Mouse (Mus musculus): ENCODE measurements around the gene Ifna16. TPM values are rescaled to one million over a fixed set of nuclear protein-coding genes. Genes with fewer than 3 reads are reported as not detected.

Ifna16 gene
- polyA plus RNA-seq, 1 experiment from 2014 or later: not detected

DNA sequence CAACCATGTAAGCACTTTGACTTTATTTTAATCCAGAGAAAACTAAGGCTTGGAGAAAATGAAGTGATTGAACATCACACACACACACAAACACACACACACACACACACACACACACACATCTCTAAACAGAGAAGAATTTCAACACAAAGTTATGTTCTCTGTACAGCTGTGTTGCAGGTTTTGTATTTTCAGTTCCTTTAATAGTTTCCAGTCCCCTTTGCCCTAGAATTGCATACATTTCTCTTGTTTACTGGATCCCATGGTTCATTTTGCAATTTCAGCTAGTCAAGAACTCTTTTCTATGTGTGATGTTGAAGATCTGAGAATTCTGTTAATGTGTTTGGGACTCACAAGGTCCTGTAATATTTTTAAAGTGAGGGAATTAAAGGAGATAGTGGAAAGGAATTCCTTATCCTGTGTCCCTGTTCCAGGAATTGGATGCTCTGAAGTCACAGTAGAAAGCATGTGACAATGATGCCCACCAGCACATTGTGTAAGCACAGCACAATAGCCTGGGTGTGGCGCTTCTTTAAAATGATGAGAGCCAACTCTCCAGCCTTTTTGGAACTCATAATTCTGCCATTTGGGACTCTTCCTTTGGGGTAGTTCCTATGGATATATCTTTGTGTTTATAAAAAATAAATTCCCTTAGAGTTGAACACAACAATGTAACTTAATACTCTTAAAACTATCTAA, 30.6 kb upstream of the Ifna16 start:
- no peak overlapping the region for H3K4me2 ChIP-seq (replicated peaks; ENCODE audit: low read depth)
- ATAC-seq: no peak
- H3K27ac ChIP-seq (ENCODE audit: low read depth, low read length): no peak overlapping the region
- TF ChIP-seq CTCF (IDR thresholded peaks at IDR 0.05; ENCODE audit: low read depth): no peak
- no peaks in the 10 kb centered on the region for H3K27me3 ChIP-seq (replicated peaks; ENCODE audit: control insufficient read depth, insufficient read depth, low read length)
- 84% methylated on average over 1 of the region's 1 CpGs for WGBS
- no peak overlapping the region for H3K9ac ChIP-seq (ENCODE audit: low read depth, low read length)
- H3K9me3 ChIP-seq (ENCODE audit: control insufficient read depth): no peaks in the 10 kb centered on the region
- H3K4me3 ChIP-seq (ENCODE audit: low read depth, low read length): no peak overlapping the region
- H3K4me1 ChIP-seq (replicated peaks; ENCODE audit: control insufficient read depth, insufficient read depth, low read length): no peaks in the 10 kb centered on the region
- H3K36me3 ChIP-seq (ENCODE audit: control insufficient read depth, insufficient read depth): no peaks in the 10 kb centered on the region

DNA sequence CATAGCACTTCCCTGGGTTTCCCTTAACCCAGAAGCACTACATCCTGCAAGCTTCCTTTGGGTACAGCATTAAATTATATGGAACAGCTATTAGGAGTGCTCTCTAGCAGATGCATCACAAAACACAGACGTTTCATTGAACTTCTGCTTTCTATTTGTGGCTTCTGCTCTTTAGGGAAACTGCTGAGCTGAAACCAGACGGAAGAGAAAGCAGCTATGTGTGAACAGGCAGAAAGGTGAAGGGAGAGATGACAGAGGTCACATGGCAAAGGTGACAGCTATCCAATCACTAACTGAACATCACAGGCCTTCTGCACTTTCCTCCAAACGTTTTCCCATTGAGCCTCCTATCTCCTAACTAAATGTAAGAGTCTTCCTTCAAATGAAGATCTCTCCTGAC, 29.2 kb upstream of the Ifna16 start:
- no peaks in the 10 kb centered on the region for H3K36me3 ChIP-seq (ENCODE audit: control insufficient read depth, insufficient read depth)
- no peak overlapping the region for H3K4me3 ChIP-seq (ENCODE audit: low read depth, low read length)
- no peak overlapping the region for H3K9ac ChIP-seq (ENCODE audit: low read depth, low read length)
- H3K27ac ChIP-seq (ENCODE audit: low read depth, low read length): no peak overlapping the region
- H3K4me2 ChIP-seq (replicated peaks; ENCODE audit: low read depth): no peak overlapping the region
- ATAC-seq: no peak
- H3K9me3 ChIP-seq (ENCODE audit: control insufficient read depth): no peaks in the 10 kb centered on the region
- H3K27me3 ChIP-seq (replicated peaks; ENCODE audit: control insufficient read depth, insufficient read depth, low read length): no peaks in the 10 kb centered on the region
- TF ChIP-seq CTCF (IDR thresholded peaks at IDR 0.05; ENCODE audit: low read depth): no peak
- H3K4me1 ChIP-seq (replicated peaks; ENCODE audit: control insufficient read depth, insufficient read depth, low read length): no peaks in the 10 kb centered on the region
- WGBS: 45% methylated on average over 3 of the region's 3 CpGs

DNA sequence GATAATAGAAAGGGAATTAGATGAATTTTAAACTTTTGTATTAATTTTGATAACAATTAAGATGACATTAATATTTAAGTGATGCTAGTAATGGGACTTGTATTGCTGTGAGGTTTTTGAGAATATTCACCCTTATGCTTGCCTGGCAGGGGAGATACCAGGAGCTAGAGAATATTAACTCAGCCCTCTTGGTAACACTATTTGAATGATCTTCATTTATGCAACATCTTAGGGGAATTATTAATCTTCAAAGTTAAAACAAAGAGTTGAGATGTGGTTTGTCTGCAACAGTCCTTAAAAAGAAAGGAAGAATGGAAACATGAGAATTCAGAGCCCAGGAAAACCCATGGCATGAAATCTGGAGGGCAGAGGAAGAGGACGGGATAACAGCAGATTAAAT, 22.6 kb upstream of the Ifna16 start:
- H3K9ac ChIP-seq (ENCODE audit: low read depth, low read length): no peak overlapping the region
- WGBS: 95% methylated on average over 1 of the region's 1 CpGs
- no peak for ATAC-seq

DNA sequence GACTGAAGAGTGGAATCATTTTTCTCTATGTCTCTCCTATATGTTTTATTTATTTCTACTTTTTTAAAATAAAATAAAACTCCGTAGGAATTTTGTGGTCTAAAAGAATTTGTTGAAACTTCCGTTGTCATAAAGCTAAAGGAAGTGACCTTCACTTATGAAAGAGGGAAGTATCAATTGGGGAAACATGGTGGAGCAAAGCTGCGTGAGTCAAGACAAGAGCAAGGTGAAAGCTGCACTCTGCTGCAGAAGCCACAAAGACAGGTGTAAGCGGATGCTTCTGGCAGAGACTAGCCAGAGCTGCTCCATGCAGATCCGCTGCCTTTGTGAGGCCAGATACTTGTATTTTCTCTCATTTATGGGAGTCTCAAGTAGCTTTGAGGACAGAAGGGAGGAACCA, 22.1 kb upstream of the Ifna16 start:
- 73% methylated on average over 5 of the region's 5 CpGs for WGBS

More for the DNA sequence above, 22.6 kb upstream of the Ifna16 start:
- Histone ChIP-seq H3K27ac (ENCODE audit: low read depth, low read length) (no peak overlapping the region), H3K36me3 (ENCODE audit: control insufficient read depth, insufficient read depth) (no peaks in the 10 kb centered on the region), H3K4me2 (replicated peaks; ENCODE audit: low read depth) (no peak overlapping the region), H3K4me3 (ENCODE audit: low read depth, low read length) (no peak overlapping the region), H3K9me3 (ENCODE audit: control insufficient read depth) (no peaks in the 10 kb centered on the region), H3K27me3 (replicated peaks; ENCODE audit: control insufficient read depth, insufficient read depth, low read length) (no peaks in the 10 kb centered on the region), H3K4me1 (replicated peaks; ENCODE audit: control insufficient read depth, insufficient read depth, low read length) (no peaks in the 10 kb centered on the region)
- no peak for TF ChIP-seq CTCF (IDR thresholded peaks at IDR 0.05; ENCODE audit: low read depth)

DNA sequence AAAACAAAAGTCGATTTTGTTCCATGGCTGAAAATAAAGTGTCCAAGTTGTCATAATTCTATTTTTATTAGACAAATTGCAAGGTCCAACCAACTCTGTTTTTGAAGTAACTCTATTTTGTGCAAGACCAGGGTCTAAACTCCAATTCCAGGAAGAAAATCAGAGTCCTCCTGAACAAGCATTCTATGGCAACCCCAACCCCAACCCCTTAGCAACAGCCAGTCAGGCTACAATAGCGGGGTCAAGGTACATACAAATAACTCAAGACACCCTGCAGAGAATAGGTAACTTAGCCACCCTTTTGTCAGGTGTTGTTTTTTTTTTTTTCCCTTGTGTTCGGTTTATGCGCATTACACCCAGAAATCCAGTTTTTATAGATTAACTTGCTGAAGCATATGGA, 21.0 kb upstream of the Ifna16 start:
- H3K36me3 ChIP-seq (ENCODE audit: control insufficient read depth, insufficient read depth): no peaks in the 10 kb centered on the region
- H3K4me3 ChIP-seq (ENCODE audit: low read depth, low read length): no peak overlapping the region
- no peaks in the 10 kb centered on the region for H3K4me1 ChIP-seq (replicated peaks; ENCODE audit: control insufficient read depth, insufficient read depth, low read length)
- TF ChIP-seq CTCF (IDR thresholded peaks at IDR 0.05; ENCODE audit: low read depth): no peak
- no peaks in the 10 kb centered on the region for H3K27me3 ChIP-seq (replicated peaks; ENCODE audit: control insufficient read depth, insufficient read depth, low read length)
- H3K27ac ChIP-seq (ENCODE audit: low read depth, low read length): no peak overlapping the region
- 64% methylated on average over 4 of the region's 4 CpGs for WGBS
- H3K9ac ChIP-seq (ENCODE audit: low read depth, low read length): no peak overlapping the region
- ATAC-seq: no peak
- H3K9me3 ChIP-seq (ENCODE audit: control insufficient read depth): no peaks in the 10 kb centered on the region
- no peak overlapping the region for H3K4me2 ChIP-seq (replicated peaks; ENCODE audit: low read depth)

More for the DNA sequence above, 22.1 kb upstream of the Ifna16 start:
- Histone ChIP-seq H3K9me3 (ENCODE audit: control insufficient read depth) (no peaks in the 10 kb centered on the region), H3K4me2 (replicated peaks; ENCODE audit: low read depth) (no peak overlapping the region), H3K4me3 (ENCODE audit: low read depth, low read length) (no peak overlapping the region), H3K27ac (ENCODE audit: low read depth, low read length) (no peak overlapping the region), H3K4me1 (replicated peaks; ENCODE audit: control insufficient read depth, insufficient read depth, low read length) (no peaks in the 10 kb centered on the region), H3K9ac (ENCODE audit: low read depth, low read length) (no peak overlapping the region), H3K27me3 (replicated peaks; ENCODE audit: control insufficient read depth, insufficient read depth, low read length) (no peaks in the 10 kb centered on the region), H3K36me3 (ENCODE audit: control insufficient read depth, insufficient read depth) (no peaks in the 10 kb centered on the region)
- no peak for ATAC-seq
- no peak for TF ChIP-seq CTCF (IDR thresholded peaks at IDR 0.05; ENCODE audit: low read depth)

DNA sequence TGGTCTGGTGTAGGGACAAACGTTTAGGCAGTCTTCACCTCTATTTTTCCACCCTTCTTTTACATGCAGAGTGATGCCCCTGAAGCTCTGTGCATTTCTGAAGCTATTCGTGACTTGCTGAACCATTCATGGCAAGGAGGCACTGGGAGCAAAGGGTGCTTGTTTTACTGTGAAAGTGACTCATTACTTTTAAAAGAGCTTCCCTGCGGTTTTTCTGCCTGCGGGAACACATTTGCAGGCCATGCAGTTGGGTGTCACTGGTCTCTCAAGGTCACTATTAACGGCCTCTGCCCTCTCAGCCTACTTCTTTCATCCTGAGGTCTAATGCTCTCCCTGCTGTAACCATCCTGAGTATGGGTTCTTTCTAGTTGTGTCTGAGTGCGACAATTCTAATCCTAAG, 20.4 kb upstream of the Ifna16 start:
- Histone ChIP-seq H3K36me3 (ENCODE audit: control insufficient read depth, insufficient read depth) (no peaks in the 10 kb centered on the region), H3K9ac (ENCODE audit: low read depth, low read length) (no peak overlapping the region), H3K27ac (ENCODE audit: low read depth, low read length) (no peak overlapping the region), H3K27me3 (replicated peaks; ENCODE audit: control insufficient read depth, insufficient read depth, low read length) (no peaks in the 10 kb centered on the region), H3K9me3 (ENCODE audit: control insufficient read depth) (no peaks in the 10 kb centered on the region), H3K4me1 (replicated peaks; ENCODE audit: control insufficient read depth, insufficient read depth, low read length) (no peaks in the 10 kb centered on the region), H3K4me3 (ENCODE audit: low read depth, low read length) (no peak overlapping the region), H3K4me2 (replicated peaks; ENCODE audit: low read depth) (no peak overlapping the region)
- no peak for TF ChIP-seq CTCF (IDR thresholded peaks at IDR 0.05; ENCODE audit: low read depth)
- no peak for ATAC-seq
- WGBS: 57% methylated on average over 6 of the region's 6 CpGs

All from intestine, postnatal 0 days (tissue).